Mouse (Mus musculus): ENCODE data around the gene Mamstr. TPM values are rescaled to one million over a fixed set of nuclear protein-coding genes. Genes with fewer than 3 reads are reported as not detected.
A peak's percentile ranks its signal among the peaks of the same experiment; 100 is the strongest.

Gene Mamstr
- polyA plus RNA-seq (2016; fragmentation: Nextera tagmentation; extraction: Ambion mirVana): 1.3 and 3.1 TPM in 2 replicates

DNA sequence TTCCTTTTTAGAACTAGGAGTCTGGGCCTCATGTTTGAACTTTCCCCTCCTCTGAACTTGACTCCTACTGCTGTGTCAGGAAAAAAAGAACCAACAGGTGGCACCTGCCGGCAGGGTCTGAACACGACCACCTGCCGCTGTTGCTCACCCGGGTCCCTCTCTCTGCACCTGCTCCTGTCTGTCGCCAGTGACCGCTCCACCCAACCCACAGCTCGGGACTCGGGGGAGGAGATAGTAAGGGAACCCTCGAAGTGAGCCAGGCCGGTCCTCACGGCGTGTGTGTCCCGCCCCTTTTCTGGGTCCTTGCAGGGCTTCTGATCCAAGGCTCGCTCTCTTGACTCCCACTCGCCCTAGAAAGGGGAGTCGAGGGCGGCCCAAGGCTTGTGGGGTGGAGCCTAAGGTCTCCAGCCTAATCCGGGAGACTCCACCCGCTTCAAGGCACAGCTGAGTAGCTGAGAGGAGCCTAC lies at the start of gene Mamstr:
Gene Mamstr, plus strand, starts transcription at position 417 of the 467 bp plus-strand sequence.
- H3K36me3 ChIP-seq (replicated peaks): peaks cover 14% of the 10 kb centered on the region
- H3K27me3 ChIP-seq (replicated peaks; ENCODE audit: low read depth, poor library complexity, severe bottlenecking): peaks cover 26% of the 10 kb centered on the region
- H3K4me3 ChIP-seq: peak within 1 kb of the TSS; percentile 49; the same call in 1 of the 2 replicates
- peak; percentile 30 for DNase-seq (ENCODE audit: low spot score)
- WGBS: 18% methylated on average over 19 of the region's 19 CpGs
- peaks cover 7% of the 10 kb centered on the region; the same call in 1 of the 2 replicates for H3K9me3 ChIP-seq
- H3K4me1 ChIP-seq: peaks cover 70% of the 10 kb centered on the region
- peak within 1 kb of the TSS; percentile 73; the same call in 1 of the 2 replicates for H3K27ac ChIP-seq (replicated peaks)

DNA sequence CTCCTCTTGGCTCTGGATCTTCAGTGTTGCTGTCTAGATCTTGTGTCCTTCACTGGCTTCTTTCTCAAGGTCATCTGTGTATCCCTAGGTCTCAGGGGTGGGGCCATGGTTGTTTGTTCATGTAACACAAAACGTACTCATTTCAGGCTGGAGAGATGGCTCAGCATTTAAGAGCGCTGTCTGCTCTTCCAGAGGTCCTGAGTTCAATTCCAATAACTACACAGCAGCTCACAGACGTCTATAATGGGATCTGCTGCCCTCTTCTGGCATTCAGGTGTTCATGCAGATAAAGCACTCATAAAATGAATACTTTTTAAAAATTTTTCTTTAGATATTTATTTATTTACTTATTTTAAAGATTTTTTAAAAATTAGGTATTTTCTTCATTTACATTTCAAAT lies 48.9 kb upstream of the Mamstr start:
- Histone ChIP-seq H3K4me1 (peaks cover 11% of the 10 kb centered on the region; the same call in 1 of the 2 replicates), H3K36me3 (replicated peaks) (peaks cover 25% of the 10 kb centered on the region), H3K9me3 (no peaks in the 10 kb centered on the region), H3K27me3 (replicated peaks; ENCODE audit: low read depth, poor library complexity, severe bottlenecking) (no peaks in the 10 kb centered on the region), H3K4me3 (no peak overlapping the region), H3K27ac (replicated peaks) (no peak overlapping the region)
- WGBS: 65% methylated on average over 3 of the region's 3 CpGs
- DNase-seq (ENCODE audit: low spot score): no peak

DNA sequence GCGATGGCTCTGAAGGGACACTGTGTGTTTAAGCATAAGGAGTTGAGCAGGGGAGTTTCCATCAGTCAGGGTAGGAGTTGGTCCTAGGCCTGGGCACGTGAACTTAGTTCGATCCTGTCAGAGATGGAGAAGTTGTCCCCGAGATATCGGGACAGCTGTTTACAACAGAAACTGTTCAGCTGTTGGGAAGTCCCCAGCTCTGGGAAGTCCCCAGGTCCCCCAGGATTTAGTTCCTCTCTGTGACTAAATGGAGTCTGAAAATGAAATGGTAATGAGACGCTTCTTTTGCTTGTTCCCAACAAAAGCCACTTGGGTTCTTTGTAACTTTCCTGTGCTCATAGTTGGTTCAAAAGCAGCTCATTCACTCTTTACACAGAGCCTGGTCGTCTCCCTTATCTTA lies 47.9 kb upstream of the Mamstr start:
- Histone ChIP-seq H3K27ac (replicated peaks) (no peak overlapping the region), H3K4me1 (peaks cover 11% of the 10 kb centered on the region; the same call in 1 of the 2 replicates), H3K9me3 (no peaks in the 10 kb centered on the region), H3K36me3 (replicated peaks) (peaks cover 15% of the 10 kb centered on the region), H3K27me3 (replicated peaks; ENCODE audit: low read depth, poor library complexity, severe bottlenecking) (no peaks in the 10 kb centered on the region), H3K4me3 (no peak overlapping the region)
- no peak for DNase-seq (ENCODE audit: low spot score)
- 84% methylated on average over 7 of the region's 7 CpGs for WGBS

DNA sequence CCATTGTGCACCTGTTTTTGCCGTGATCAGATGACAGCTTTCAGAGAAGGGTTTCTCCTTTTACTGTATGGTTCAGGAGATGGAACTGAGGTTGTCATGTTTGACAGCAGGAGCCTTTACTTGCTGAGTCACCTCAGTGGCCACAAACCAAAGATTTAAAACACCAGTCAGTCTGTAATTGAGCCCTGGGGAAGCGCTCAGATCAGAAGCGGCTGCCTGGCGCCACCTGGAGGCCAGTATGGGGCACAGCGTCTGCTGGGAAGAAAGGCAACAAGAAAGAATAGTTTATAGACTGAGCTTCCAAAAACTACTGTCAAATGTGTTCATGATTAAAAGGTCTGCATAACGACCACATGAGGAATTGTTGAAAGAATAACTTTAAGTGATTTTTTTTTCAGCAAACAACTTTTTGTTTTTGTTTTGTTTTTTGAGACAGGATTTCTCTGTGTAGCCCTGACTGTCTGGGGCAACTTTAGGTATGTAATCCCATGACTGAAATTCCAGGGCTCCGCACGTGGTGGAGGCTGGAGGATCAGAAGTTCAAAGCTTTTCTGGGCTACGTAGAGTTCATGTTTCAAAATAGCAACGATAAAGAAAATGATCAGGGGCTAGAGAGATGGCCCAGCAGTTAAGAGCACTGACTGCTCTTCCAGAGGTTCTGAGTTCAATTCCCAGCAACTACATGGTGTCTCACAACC lies 46.5 kb upstream of the Mamstr start:
- H3K27me3 ChIP-seq (replicated peaks; ENCODE audit: low read depth, poor library complexity, severe bottlenecking): no peaks in the 10 kb centered on the region
- 23% methylated on average over 10 of the region's 10 CpGs for WGBS
- no peaks in the 10 kb centered on the region for H3K9me3 ChIP-seq
- H3K4me3 ChIP-seq: no peak overlapping the region
- peaks cover 11% of the 10 kb centered on the region; the same call in 1 of the 2 replicates for H3K4me1 ChIP-seq
- peak; percentile 80 for DNase-seq (ENCODE audit: low spot score)
- no peak overlapping the region for H3K27ac ChIP-seq (replicated peaks)
- H3K36me3 ChIP-seq (replicated peaks): peaks cover under 1% of the 10 kb centered on the region

DNA sequence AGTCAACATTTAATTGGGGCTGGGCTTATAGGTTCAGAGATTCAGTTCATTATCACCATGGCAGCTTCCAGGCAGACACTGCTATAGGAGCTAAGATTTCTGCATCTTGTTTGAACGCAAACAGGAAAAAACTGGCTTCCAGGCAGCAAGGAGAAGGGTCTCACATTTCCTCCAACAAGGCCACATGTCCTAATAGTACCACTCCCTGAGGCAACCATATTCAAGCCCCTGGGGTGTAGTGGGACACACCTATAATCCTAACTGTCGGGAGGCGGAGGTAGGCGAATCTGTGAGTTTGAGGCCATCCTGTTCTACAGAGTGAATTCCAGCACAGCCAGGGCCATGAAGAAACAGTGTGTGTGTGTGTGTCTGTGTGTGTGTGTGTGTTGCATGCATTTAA lies 44.6 kb upstream of the Mamstr start:
- WGBS: 81% methylated on average over 4 of the region's 4 CpGs
- H3K27ac ChIP-seq (replicated peaks): no peak overlapping the region
- no peaks in the 10 kb centered on the region for H3K9me3 ChIP-seq
- no peaks in the 10 kb centered on the region for H3K36me3 ChIP-seq (replicated peaks)
- H3K4me3 ChIP-seq: no peak overlapping the region
- no peaks in the 10 kb centered on the region for H3K27me3 ChIP-seq (replicated peaks; ENCODE audit: low read depth, poor library complexity, severe bottlenecking)
- DNase-seq (ENCODE audit: low spot score): no peak
- peaks cover 10% of the 10 kb centered on the region for H3K4me1 ChIP-seq

DNA sequence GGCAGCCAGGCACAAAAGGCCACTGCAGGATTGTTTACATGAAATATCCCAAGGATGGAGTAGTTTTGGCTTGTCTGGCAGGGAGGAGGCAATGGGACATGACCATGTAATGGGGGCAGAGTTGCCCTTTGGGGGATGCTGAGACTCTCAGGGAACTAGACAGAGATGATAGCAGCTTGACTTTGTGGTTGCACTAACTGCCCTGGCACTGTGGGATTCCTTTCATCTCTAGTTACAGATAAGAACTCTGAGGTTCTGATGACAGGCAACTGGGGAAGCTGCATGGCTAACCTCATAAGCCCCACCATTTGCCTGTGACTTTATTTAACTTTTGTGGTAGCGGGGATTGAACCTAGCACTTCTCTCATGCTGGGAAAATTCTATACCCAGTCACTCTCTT lies 43.7 kb upstream of the Mamstr start:
- Histone ChIP-seq H3K4me3 (no peak overlapping the region), H3K27ac (replicated peaks) (no peak overlapping the region), H3K4me1 (peaks cover 10% of the 10 kb centered on the region), H3K9me3 (no peaks in the 10 kb centered on the region), H3K36me3 (replicated peaks) (no peaks in the 10 kb centered on the region), H3K27me3 (replicated peaks; ENCODE audit: low read depth, poor library complexity, severe bottlenecking) (no peaks in the 10 kb centered on the region)
- 87% methylated on average over 1 of the region's 1 CpGs for WGBS
- no peak for DNase-seq (ENCODE audit: low spot score)

DNA sequence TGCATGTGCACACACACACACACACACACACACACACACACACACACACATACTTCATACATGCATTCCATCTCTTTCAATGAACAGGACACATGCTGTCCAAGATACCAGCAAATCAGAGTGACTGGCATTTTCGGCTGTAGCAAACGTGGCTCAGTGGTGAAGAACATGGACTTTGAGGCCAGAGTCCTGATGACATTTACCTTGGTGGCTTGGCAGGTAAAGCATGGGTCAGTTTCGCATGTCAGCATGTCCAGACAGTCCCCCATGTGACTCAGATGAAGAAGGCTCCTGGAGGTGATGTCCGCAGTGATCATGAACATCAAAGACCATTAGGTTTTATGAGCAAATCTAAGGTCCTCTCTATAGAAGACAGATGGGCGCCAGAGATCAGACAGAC lies 42.8 kb upstream of the Mamstr start:
- 85% methylated on average over 5 of the region's 5 CpGs for WGBS
- H3K4me1 ChIP-seq: peaks cover 10% of the 10 kb centered on the region
- no peak overlapping the region for H3K4me3 ChIP-seq
- no peaks in the 10 kb centered on the region for H3K27me3 ChIP-seq (replicated peaks; ENCODE audit: low read depth, poor library complexity, severe bottlenecking)
- no peaks in the 10 kb centered on the region for H3K9me3 ChIP-seq
- no peak for DNase-seq (ENCODE audit: low spot score)
- no peak overlapping the region for H3K27ac ChIP-seq (replicated peaks)
- H3K36me3 ChIP-seq (replicated peaks): no peaks in the 10 kb centered on the region

DNA sequence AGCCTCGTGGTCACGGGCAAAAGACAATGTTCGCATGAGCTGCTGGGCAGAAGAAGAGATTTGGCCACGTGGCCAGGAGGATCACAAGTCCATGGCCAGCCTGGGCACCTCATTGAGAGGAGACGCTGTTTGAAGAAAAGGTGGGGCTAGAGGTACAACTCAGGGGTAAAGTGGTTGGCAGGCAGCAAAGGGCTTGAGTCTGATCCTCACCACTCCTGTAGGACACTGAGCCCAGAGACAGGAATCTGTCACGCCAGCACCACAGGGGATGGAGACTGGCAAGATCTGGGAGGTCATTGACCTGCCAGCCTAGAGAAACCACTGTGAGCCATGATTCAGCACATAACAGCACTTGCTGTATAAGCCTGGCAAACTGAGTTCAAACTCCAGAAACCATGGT lies 42.2 kb upstream of the Mamstr start:
- Histone ChIP-seq H3K27me3 (replicated peaks; ENCODE audit: low read depth, poor library complexity, severe bottlenecking) (no peaks in the 10 kb centered on the region), H3K4me3 (no peak overlapping the region)

DNA sequence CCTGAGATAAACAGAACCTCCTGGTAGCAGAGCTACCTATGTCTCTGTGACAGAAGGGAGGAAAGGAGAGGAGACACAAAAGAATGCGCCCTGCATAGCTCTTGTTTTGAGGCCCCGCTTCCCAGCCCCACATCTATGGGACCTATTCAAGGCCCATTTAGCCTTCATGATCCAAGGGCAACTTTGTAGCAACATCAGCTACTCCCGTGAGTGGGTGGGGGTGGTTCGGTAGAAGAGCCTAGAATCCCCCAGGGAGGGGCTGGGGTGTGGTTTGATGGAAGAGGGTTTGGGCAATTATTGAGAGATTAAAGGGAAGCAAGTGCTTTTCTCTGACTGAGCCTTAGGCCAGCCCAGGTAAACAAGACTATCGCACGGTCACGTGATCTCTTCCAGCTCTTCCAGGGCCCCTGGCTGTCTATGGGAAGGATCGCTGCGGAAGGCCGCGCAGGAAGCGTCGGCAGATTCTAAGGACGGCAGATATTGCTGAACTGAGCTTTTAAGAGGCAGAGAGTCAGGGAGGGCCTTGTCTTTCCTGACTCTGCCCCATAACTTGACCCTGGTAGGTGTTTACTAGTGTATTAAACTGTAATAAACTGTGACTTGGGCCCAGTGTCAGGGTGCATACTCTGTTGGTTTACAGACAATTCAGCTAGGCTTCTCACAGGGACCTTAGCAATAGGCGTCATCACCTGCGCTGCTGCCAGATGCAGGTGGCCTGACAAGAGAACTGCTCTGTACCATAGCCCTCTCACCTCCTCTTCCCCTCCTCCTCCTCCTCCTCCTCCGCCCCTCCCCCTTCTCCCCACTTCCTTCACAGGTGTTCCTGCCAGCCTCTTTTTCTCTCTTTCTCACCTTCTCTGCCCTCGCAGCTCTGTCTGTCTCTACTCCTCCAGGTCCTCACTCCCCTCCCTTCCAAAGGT lies 40.6 kb upstream of the Mamstr start:
- no peaks in the 10 kb centered on the region for H3K9me3 ChIP-seq
- no peak overlapping the region for H3K4me3 ChIP-seq
- no peak overlapping the region for H3K27ac ChIP-seq (replicated peaks)
- DNase-seq (ENCODE audit: low spot score): no peak
- no peaks in the 10 kb centered on the region for H3K36me3 ChIP-seq (replicated peaks)
- H3K27me3 ChIP-seq (replicated peaks; ENCODE audit: low read depth, poor library complexity, severe bottlenecking): no peaks in the 10 kb centered on the region
- H3K4me1 ChIP-seq: peaks cover 10% of the 10 kb centered on the region
- WGBS: 42% methylated on average over 18 of the region's 18 CpGs

More for the DNA sequence above, 42.2 kb upstream of the Mamstr start:
- DNase-seq (ENCODE audit: low spot score): no peak
- H3K4me1 ChIP-seq: peaks cover 10% of the 10 kb centered on the region
- no peaks in the 10 kb centered on the region for H3K9me3 ChIP-seq
- no peaks in the 10 kb centered on the region for H3K36me3 ChIP-seq (replicated peaks)
- WGBS: 93% methylated on average over 6 of the region's 6 CpGs
- H3K27ac ChIP-seq (replicated peaks): no peak overlapping the region

DNA sequence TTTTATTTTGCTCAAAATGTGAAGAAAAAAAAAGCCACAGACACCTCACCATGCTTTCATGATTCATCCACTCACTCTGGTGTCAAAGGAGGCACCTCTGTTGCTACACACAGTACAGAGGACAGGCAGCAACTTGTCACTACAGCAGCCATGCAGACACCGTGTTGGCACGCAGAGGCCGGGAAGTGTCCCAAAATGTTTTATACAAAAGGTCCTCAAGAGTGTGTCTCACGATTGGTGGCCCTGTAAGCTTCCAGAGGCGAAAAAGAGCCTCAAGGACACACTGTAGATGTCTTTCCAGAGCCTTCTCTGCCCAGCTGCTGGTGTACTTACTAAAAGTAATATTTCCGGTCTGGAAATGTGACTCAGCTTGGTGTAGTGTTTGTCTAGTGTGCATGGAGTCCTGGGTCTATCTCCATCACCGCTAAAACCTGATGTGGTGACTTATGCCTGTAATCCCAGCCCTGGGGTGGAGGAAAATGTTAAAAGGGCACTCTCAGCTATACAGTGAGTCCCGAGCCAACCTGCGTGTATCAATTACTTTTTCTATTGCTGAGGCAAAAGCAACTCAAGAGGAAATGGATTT lies 34.0 kb upstream of the Mamstr start:
- 83% methylated on average over 9 of the region's 9 CpGs for WGBS
- DNase-seq (ENCODE audit: low spot score): no peak
- H3K27ac ChIP-seq (replicated peaks): no peak overlapping the region

DNA sequence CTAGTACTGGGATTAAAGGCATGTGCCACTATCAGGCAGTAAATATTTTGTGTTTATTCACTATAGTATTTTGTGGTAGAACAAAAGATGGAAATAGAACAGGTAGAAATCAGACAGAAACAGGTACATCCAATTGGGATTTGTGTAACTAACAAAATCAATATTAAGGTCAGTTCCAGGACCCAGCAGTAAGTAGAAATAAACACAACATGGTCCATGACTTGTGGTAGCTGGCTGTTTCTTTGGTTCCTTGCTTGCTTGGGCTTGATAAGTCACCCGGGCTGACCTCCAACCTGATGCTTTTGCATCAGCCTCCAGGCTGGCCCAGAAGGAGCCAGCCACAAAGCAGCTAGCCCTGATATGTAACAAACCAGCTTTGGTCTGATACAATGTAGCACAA lies 30.3 kb upstream of the Mamstr start:
- Histone ChIP-seq H3K4me3 (no peak overlapping the region), H3K27ac (replicated peaks) (no peak overlapping the region), H3K9me3 (no peaks in the 10 kb centered on the region), H3K36me3 (replicated peaks) (no peaks in the 10 kb centered on the region), H3K27me3 (replicated peaks; ENCODE audit: low read depth, poor library complexity, severe bottlenecking) (peaks cover 5% of the 10 kb centered on the region; the same call in 1 of the 2 replicates), H3K4me1 (no peaks in the 10 kb centered on the region)
- WGBS: 83% methylated on average over 1 of the region's 1 CpGs
- DNase-seq (ENCODE audit: low spot score): no peak

More for the DNA sequence above, 34.0 kb upstream of the Mamstr start:
- H3K27me3 ChIP-seq (replicated peaks; ENCODE audit: low read depth, poor library complexity, severe bottlenecking): no peaks in the 10 kb centered on the region
- H3K4me3 ChIP-seq: no peak overlapping the region
- no peaks in the 10 kb centered on the region for H3K9me3 ChIP-seq
- H3K4me1 ChIP-seq: no peaks in the 10 kb centered on the region
- H3K36me3 ChIP-seq (replicated peaks): no peaks in the 10 kb centered on the region

DNA sequence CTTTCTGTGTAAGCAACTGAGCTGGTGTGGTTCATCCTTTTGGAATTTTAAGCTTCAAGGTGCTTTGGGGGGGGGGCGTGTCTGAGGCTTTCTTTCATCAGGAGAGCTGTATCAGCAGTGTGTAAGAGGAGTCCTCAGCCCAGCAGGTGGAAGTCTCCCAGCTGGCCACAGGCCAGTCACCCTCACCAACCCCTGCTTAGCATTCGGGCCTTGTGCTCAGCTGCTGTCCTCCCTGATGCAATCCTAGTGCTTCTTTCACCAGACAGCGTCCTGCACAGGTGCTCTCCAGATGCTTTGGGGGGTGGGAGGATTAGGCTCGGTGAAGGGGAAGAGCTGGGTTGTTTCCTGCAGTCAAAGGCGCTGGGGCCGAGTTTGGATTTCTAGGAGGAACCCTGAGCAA lies 23.5 kb upstream of the Mamstr start:
- Histone ChIP-seq H3K36me3 (replicated peaks) (no peaks in the 10 kb centered on the region), H3K9me3 (no peaks in the 10 kb centered on the region), H3K27me3 (replicated peaks; ENCODE audit: low read depth, poor library complexity, severe bottlenecking) (peaks cover 66% of the 10 kb centered on the region), H3K4me1 (peaks cover 21% of the 10 kb centered on the region), H3K27ac (replicated peaks) (no peak overlapping the region), H3K4me3 (no peak overlapping the region)
- 13% methylated on average over 6 of the region's 6 CpGs for WGBS
- DNase-seq (ENCODE audit: low spot score): no peak

Data from embryonic facial prominence, embryonic 10.5 days (tissue).